Mouse (Mus musculus): Measurements from ENCODE around the gene Dync1i1. TPM values are rescaled to one million over a fixed set of nuclear protein-coding genes. Genes with fewer than 3 reads are reported as not detected.

Dync1i1 gene
- polyA plus RNA-seq, 1 experiment from 2014 or later, result 0.26 TPM

- ATAC-seq, result no peak
- H3K36me3 ChIP-seq (ENCODE audit: control insufficient read depth, insufficient read depth, low read length), result no peaks in the 10 kb centered on the region
- H3K4me1 ChIP-seq (ENCODE audit: control insufficient read depth, insufficient read depth, low read length), result no peaks in the 10 kb centered on the region
- H3K4me2 ChIP-seq (ENCODE audit: low read depth, low read length), result no peak overlapping the region
- no peaks in the 10 kb centered on the region for H3K27me3 ChIP-seq (replicated peaks; ENCODE audit: control insufficient read depth, insufficient read depth, low read length)
- WGBS, result 90% methylated on average over 7 of the region's 7 CpGs
- no peak overlapping the region for H3K4me3 ChIP-seq (ENCODE audit: low read length)
- H3K27ac ChIP-seq (ENCODE audit: low read length), result no peak overlapping the region
- H3K9ac ChIP-seq (ENCODE audit: low read depth, low read length), result no peak overlapping the region
- H3K9me3 ChIP-seq (ENCODE audit: control insufficient read depth, low read length), result no peaks in the 10 kb centered on the region
Measured at GRCm38 (mm10) chr6:5923148-5923547, 197.7 kb downstream of the Dync1i1 start.

- H3K27me3 ChIP-seq (replicated peaks; ENCODE audit: control insufficient read depth, insufficient read depth, low read length), result no peaks in the 10 kb centered on the region
- no peak overlapping the region for H3K4me2 ChIP-seq (ENCODE audit: low read depth, low read length)
- H3K4me1 ChIP-seq (ENCODE audit: control insufficient read depth, insufficient read depth, low read length), result no peaks in the 10 kb centered on the region
- WGBS, result 81% methylated on average over 8 of the region's 8 CpGs
- H3K9ac ChIP-seq (ENCODE audit: low read depth, low read length), result no peak overlapping the region
- H3K36me3 ChIP-seq (ENCODE audit: control insufficient read depth, insufficient read depth, low read length), result no peaks in the 10 kb centered on the region
- H3K9me3 ChIP-seq (ENCODE audit: control insufficient read depth, low read length), result no peaks in the 10 kb centered on the region
- no peak for ATAC-seq
- no peak overlapping the region for H3K27ac ChIP-seq (ENCODE audit: low read length)
- H3K4me3 ChIP-seq (ENCODE audit: low read length), result no peak overlapping the region
Measured at GRCm38 (mm10) chr6:5930140-5930539, 204.7 kb downstream of the Dync1i1 start.

GRCm38 (mm10) chr6:5935587-5936353, 210.3 kb downstream of the Dync1i1 start:
- Histone ChIP-seq H3K4me2 (ENCODE audit: low read depth, low read length) (no peak overlapping the region), H3K36me3 (ENCODE audit: control insufficient read depth, insufficient read depth, low read length) (no peaks in the 10 kb centered on the region), H3K9me3 (ENCODE audit: control insufficient read depth, low read length) (no peaks in the 10 kb centered on the region), H3K27ac (ENCODE audit: low read length) (no peak overlapping the region), H3K4me3 (ENCODE audit: low read length) (no peak overlapping the region), H3K9ac (ENCODE audit: low read depth, low read length) (no peak overlapping the region), H3K4me1 (ENCODE audit: control insufficient read depth, insufficient read depth, low read length) (no peaks in the 10 kb centered on the region), H3K27me3 (replicated peaks; ENCODE audit: control insufficient read depth, insufficient read depth, low read length) (no peaks in the 10 kb centered on the region)
- ATAC-seq, result no peak
- 86% methylated on average over 8 of the region's 8 CpGs for WGBS

GRCm38 (mm10) chr6:5949812-5950392, 224.5 kb downstream of the Dync1i1 start:
- WGBS, result 63% methylated on average over 9 of the region's 9 CpGs
- no peaks in the 10 kb centered on the region for H3K36me3 ChIP-seq (ENCODE audit: control insufficient read depth, insufficient read depth, low read length)
- H3K27ac ChIP-seq (ENCODE audit: low read length), result no peak overlapping the region
- no peak for ATAC-seq
- no peak overlapping the region for H3K4me2 ChIP-seq (ENCODE audit: low read depth, low read length)
- H3K4me1 ChIP-seq (ENCODE audit: control insufficient read depth, insufficient read depth, low read length), result no peaks in the 10 kb centered on the region
- H3K27me3 ChIP-seq (replicated peaks; ENCODE audit: control insufficient read depth, insufficient read depth, low read length), result no peaks in the 10 kb centered on the region
- no peak overlapping the region for H3K9ac ChIP-seq (ENCODE audit: low read depth, low read length)
- H3K4me3 ChIP-seq (ENCODE audit: low read length), result no peak overlapping the region
- no peaks in the 10 kb centered on the region for H3K9me3 ChIP-seq (ENCODE audit: control insufficient read depth, low read length)

- Histone ChIP-seq H3K4me3 (ENCODE audit: low read length) (no peak overlapping the region), H3K27ac (ENCODE audit: low read length) (no peak overlapping the region), H3K9me3 (ENCODE audit: control insufficient read depth, low read length) (no peaks in the 10 kb centered on the region), H3K36me3 (ENCODE audit: control insufficient read depth, insufficient read depth, low read length) (no peaks in the 10 kb centered on the region), H3K4me1 (ENCODE audit: control insufficient read depth, insufficient read depth, low read length) (no peaks in the 10 kb centered on the region), H3K4me2 (ENCODE audit: low read depth, low read length) (no peak overlapping the region), H3K9ac (ENCODE audit: low read depth, low read length) (no peak overlapping the region), H3K27me3 (replicated peaks; ENCODE audit: control insufficient read depth, insufficient read depth, low read length) (no peaks in the 10 kb centered on the region)
- WGBS, result 73% methylated on average over 10 of the region's 10 CpGs
- no peak for ATAC-seq
Measured at GRCm38 (mm10) chr6:5956316-5956913, 231.0 kb downstream of the Dync1i1 start.

GRCm38 (mm10) chr6:5960728-5961127, 235.3 kb downstream of the Dync1i1 start:
- H3K4me1 ChIP-seq (ENCODE audit: control insufficient read depth, insufficient read depth, low read length), result no peaks in the 10 kb centered on the region
- H3K4me2 ChIP-seq (ENCODE audit: low read depth, low read length), result no peak overlapping the region
- ATAC-seq, result no peak
- H3K9ac ChIP-seq (ENCODE audit: low read depth, low read length), result no peak overlapping the region
- no peaks in the 10 kb centered on the region for H3K9me3 ChIP-seq (ENCODE audit: control insufficient read depth, low read length)
- H3K27ac ChIP-seq (ENCODE audit: low read length), result no peak overlapping the region
- no peaks in the 10 kb centered on the region for H3K27me3 ChIP-seq (replicated peaks; ENCODE audit: control insufficient read depth, insufficient read depth, low read length)
- no peak overlapping the region for H3K4me3 ChIP-seq (ENCODE audit: low read length)
- WGBS, result 79% methylated on average over 4 of the region's 4 CpGs
- no peaks in the 10 kb centered on the region for H3K36me3 ChIP-seq (ENCODE audit: control insufficient read depth, insufficient read depth, low read length)

GRCm38 (mm10) chr6:5961960-5962359, 236.5 kb downstream of the Dync1i1 start:
- Histone ChIP-seq H3K36me3 (ENCODE audit: control insufficient read depth, insufficient read depth, low read length) (no peaks in the 10 kb centered on the region), H3K27ac (ENCODE audit: low read length) (no peak overlapping the region), H3K9me3 (ENCODE audit: control insufficient read depth, low read length) (no peaks in the 10 kb centered on the region), H3K27me3 (replicated peaks; ENCODE audit: control insufficient read depth, insufficient read depth, low read length) (no peaks in the 10 kb centered on the region), H3K9ac (ENCODE audit: low read depth, low read length) (no peak overlapping the region), H3K4me1 (ENCODE audit: control insufficient read depth, insufficient read depth, low read length) (no peaks in the 10 kb centered on the region), H3K4me2 (ENCODE audit: low read depth, low read length) (no peak overlapping the region), H3K4me3 (ENCODE audit: low read length) (no peak overlapping the region)
- ATAC-seq, result no peak
- WGBS, result 92% methylated on average over 3 of the region's 3 CpGs

- H3K36me3 ChIP-seq (ENCODE audit: control insufficient read depth, insufficient read depth, low read length), result no peaks in the 10 kb centered on the region
- H3K4me2 ChIP-seq (ENCODE audit: low read depth, low read length), result no peak overlapping the region
- no peak overlapping the region for H3K4me3 ChIP-seq (ENCODE audit: low read length)
- no peak for ATAC-seq
- H3K27ac ChIP-seq (ENCODE audit: low read length), result no peak overlapping the region
- no peaks in the 10 kb centered on the region for H3K9me3 ChIP-seq (ENCODE audit: control insufficient read depth, low read length)
- 93% methylated on average over 7 of the region's 7 CpGs for WGBS
- no peaks in the 10 kb centered on the region for H3K27me3 ChIP-seq (replicated peaks; ENCODE audit: control insufficient read depth, insufficient read depth, low read length)
- H3K9ac ChIP-seq (ENCODE audit: low read depth, low read length), result no peak overlapping the region
- no peaks in the 10 kb centered on the region for H3K4me1 ChIP-seq (ENCODE audit: control insufficient read depth, insufficient read depth, low read length)
Measured at GRCm38 (mm10) chr6:5966376-5966775, 240.9 kb downstream of the Dync1i1 start.

GRCm38 (mm10) chr6:5966806-5967445, 241.5 kb downstream of the Dync1i1 start:
- Histone ChIP-seq H3K4me2 (ENCODE audit: low read depth, low read length) (no peak overlapping the region), H3K27ac (ENCODE audit: low read length) (no peak overlapping the region), H3K9ac (ENCODE audit: low read depth, low read length) (no peak overlapping the region), H3K4me3 (ENCODE audit: low read length) (no peak overlapping the region), H3K4me1 (ENCODE audit: control insufficient read depth, insufficient read depth, low read length) (no peaks in the 10 kb centered on the region), H3K9me3 (ENCODE audit: control insufficient read depth, low read length) (no peaks in the 10 kb centered on the region), H3K36me3 (ENCODE audit: control insufficient read depth, insufficient read depth, low read length) (no peaks in the 10 kb centered on the region), H3K27me3 (replicated peaks; ENCODE audit: control insufficient read depth, insufficient read depth, low read length) (no peaks in the 10 kb centered on the region)
- 85% methylated on average over 8 of the region's 8 CpGs for WGBS
- ATAC-seq, result no peak
